Mouse (Mus musculus): ENCODE data around the gene Foxn3.

Foxn3 gene

GRCm38 (mm10) chr12:99247939-99248338 is 315.4 kb downstream of the Foxn3 start:
- no peak for DNase-seq (ENCODE audit: low spot score)

GRCm38 (mm10) chr12:99246984-99247746 is 316.2 kb downstream of the Foxn3 start:
- no peak for DNase-seq (ENCODE audit: low spot score)

GRCm38 (mm10) chr12:99244673-99245072 is 318.7 kb downstream of the Foxn3 start:
- DNase-seq (ENCODE audit: low spot score): no peak

- no peak for DNase-seq (ENCODE audit: low spot score)
Measured at GRCm38 (mm10) chr12:99244264-99244663, 319.1 kb downstream of the Foxn3 start.

- no peak for DNase-seq (ENCODE audit: low spot score)
Measured at GRCm38 (mm10) chr12:99243316-99243715, 320.1 kb downstream of the Foxn3 start.

GRCm38 (mm10) chr12:99240185-99240726 is 323.1 kb downstream of the Foxn3 start:
- DNase-seq (ENCODE audit: low spot score): no peak

- DNase-seq (ENCODE audit: low spot score): no peak
Measured at GRCm38 (mm10) chr12:99239735-99240134, 323.6 kb downstream of the Foxn3 start.

- DNase-seq (ENCODE audit: low spot score): no peak
Measured at GRCm38 (mm10) chr12:99237497-99237896, 325.9 kb downstream of the Foxn3 start.

- DNase-seq (ENCODE audit: low spot score): no peak
Measured at GRCm38 (mm10) chr12:99234346-99234745, 329.0 kb downstream of the Foxn3 start.

GRCm38 (mm10) chr12:99233386-99233785 is 330.0 kb downstream of the Foxn3 start:
- DNase-seq (ENCODE audit: low spot score): no peak

GRCm38 (mm10) chr12:99232478-99232877 is 330.9 kb downstream of the Foxn3 start:
- no peak for DNase-seq (ENCODE audit: low spot score)

GRCm38 (mm10) chr12:99231321-99231720 is 332.1 kb downstream of the Foxn3 start:
- no peak for DNase-seq (ENCODE audit: low spot score)

GRCm38 (mm10) chr12:99230783-99231048 is 332.7 kb downstream of the Foxn3 start:
- no peak for DNase-seq (ENCODE audit: low spot score)

GRCm38 (mm10) chr12:99229973-99230782 is 333.2 kb downstream of the Foxn3 start:
- no peak for DNase-seq (ENCODE audit: low spot score)

- no peak for DNase-seq (ENCODE audit: low spot score)
Measured at GRCm38 (mm10) chr12:99227313-99227952, 335.9 kb downstream of the Foxn3 start.

GRCm38 (mm10) chr12:99224863-99225603 is 338.3 kb downstream of the Foxn3 start:
- DNase-seq (ENCODE audit: low spot score): peak; percentile 8

GRCm38 (mm10) chr12:99221087-99221846 is 342.1 kb downstream of the Foxn3 start:
- no peak for DNase-seq (ENCODE audit: low spot score)

GRCm38 (mm10) chr12:99220333-99220732 is 343.0 kb downstream of the Foxn3 start:
- DNase-seq (ENCODE audit: low spot score): no peak

GRCm38 (mm10) chr12:99219812-99220211 is 343.6 kb downstream of the Foxn3 start:
- DNase-seq (ENCODE audit: low spot score): no peak

- no peak for DNase-seq (ENCODE audit: low spot score)
Measured at GRCm38 (mm10) chr12:99217145-99217698, 346.2 kb downstream of the Foxn3 start.

- no peak for DNase-seq (ENCODE audit: low spot score)
Measured at GRCm38 (mm10) chr12:99216341-99216761, 347.0 kb downstream of the Foxn3 start.

Measured in c-Kit-positive CD71-positive TER-119-positive erythroid progenitor cells, embryonic 14.5 days (primary cell).